Mouse (Mus musculus) cerebellum, adult 11 months (tissue): ENCODE results near the gene Antxrl.

Experiments used
- DNase-seq: peaks from one replicate; pipeline ENCODE4 v3.0.0; 2022

The Antxrl gene

GRCm38 (mm10) chr14:34052516-34052915 is at the start of gene Antxrl:
Antxrl (plus strand) TSS chr14:34052707.
- no peak for DNase-seq

- no peak for DNase-seq
Measured at GRCm38 (mm10) chr14:34015063-34015462, 37.4 kb upstream of the Antxrl start, which contains the start of gene Gm30083. Gm30083 (minus strand) TSS chr14:34015182.

- DNase-seq = no peak
Measured at GRCm38 (mm10) chr14:34016381-34016780, 36.1 kb upstream of the Antxrl start, which contains the start of gene Gm5460. Gm5460 (plus strand) TSS chr14:34016758.

- no peak for DNase-seq
Measured at GRCm38 (mm10) chr14:34016938-34017337, 35.6 kb upstream of the Antxrl start.

- no peak for DNase-seq
Measured at GRCm38 (mm10) chr14:34026710-34027109, 25.8 kb upstream of the Antxrl start.

- no peak for DNase-seq
Measured at GRCm38 (mm10) chr14:34033841-34034610, 18.5 kb upstream of the Antxrl start.

- no peak for DNase-seq
Measured at GRCm38 (mm10) chr14:34041241-34041640, 11.3 kb upstream of the Antxrl start.

- no peak for DNase-seq
Measured at GRCm38 (mm10) chr14:34043341-34043740, 9.2 kb upstream of the Antxrl start.

- DNase-seq = no peak
Measured at GRCm38 (mm10) chr14:34050101-34050779, 2.3 kb upstream of the Antxrl start.

- no peak for DNase-seq
Measured at GRCm38 (mm10) chr14:34071665-34072064, 19.2 kb downstream of the Antxrl start.

GRCm38 (mm10) chr14:34075346-34075745 is 22.8 kb downstream of the Antxrl start:
- no peak for DNase-seq

GRCm38 (mm10) chr14:34077222-34077621 is 24.7 kb downstream of the Antxrl start:
- no peak for DNase-seq

GRCm38 (mm10) chr14:34078293-34078692 is 25.8 kb downstream of the Antxrl start:
- no peak for DNase-seq

- peak; percentile 46 for DNase-seq
Measured at GRCm38 (mm10) chr14:34080321-34080997, 28.0 kb downstream of the Antxrl start.

GRCm38 (mm10) chr14:34085731-34086130 is 33.2 kb downstream of the Antxrl start, which contains the start of gene Anxa8:
Anxa8 (plus strand) TSS chr14:34085981.
- DNase-seq = no peak

GRCm38 (mm10) chr14:34086806-34087205 is 34.3 kb downstream of the Antxrl start:
- no peak for DNase-seq

GRCm38 (mm10) chr14:34087856-34088398 is 35.4 kb downstream of the Antxrl start:
- no peak for DNase-seq

GRCm38 (mm10) chr14:34089796-34090195 is 37.3 kb downstream of the Antxrl start:
- no peak for DNase-seq

- DNase-seq = no peak
Measured at GRCm38 (mm10) chr14:34091475-34091874, 39.0 kb downstream of the Antxrl start.

GRCm38 (mm10) chr14:34092856-34093255 is 40.3 kb downstream of the Antxrl start:
- DNase-seq = no peak

GRCm38 (mm10) chr14:34096161-34096560 is 43.7 kb downstream of the Antxrl start:
- DNase-seq = no peak

GRCm38 (mm10) chr14:34102601-34103000 is 50.1 kb downstream of the Antxrl start, which contains the start of gene A630023A22Rik:
A630023A22Rik (minus strand) TSS chr14:34102754.
- no peak for DNase-seq

- no peak for DNase-seq
Measured at GRCm38 (mm10) chr14:34103855-34104254, 51.3 kb downstream of the Antxrl start.
